Mouse (Mus musculus): ENCODE results near the gene Ect2l.
A peak's percentile ranks its signal among the peaks of the same experiment; 100 is the strongest.

Gene Ect2l

GRCm38 (mm10) chr10:18210726-18211125 is at the start of gene Ect2l:
Gene Ect2l (minus strand): TSS chr10:18210890.
- peak; percentile 74 for DNase-seq (ENCODE audit: low read depth)

- DNase-seq (ENCODE audit: low read depth): no peak
Observed at GRCm38 (mm10) chr10:18251345-18251744, 40.7 kb upstream of the Ect2l start.

- DNase-seq (ENCODE audit: low read depth): peak; percentile 59
Observed at GRCm38 (mm10) chr10:18243614-18244013, 32.9 kb upstream of the Ect2l start.

- DNase-seq (ENCODE audit: low read depth): peak; percentile 92
Observed at GRCm38 (mm10) chr10:18237191-18237590, 26.5 kb upstream of the Ect2l start.

GRCm38 (mm10) chr10:18236328-18236927 is 25.7 kb upstream of the Ect2l start:
- DNase-seq (ENCODE audit: low read depth): peak; percentile 43

GRCm38 (mm10) chr10:18235402-18235747 is 24.7 kb upstream of the Ect2l start:
- DNase-seq (ENCODE audit: low read depth): no peak

- peak; percentile 97 for DNase-seq (ENCODE audit: low read depth)
Observed at GRCm38 (mm10) chr10:18234560-18235401, 24.1 kb upstream of the Ect2l start, which contains the start of gene Ccdc28a. Gene Ccdc28a (minus strand): TSS chr10:18234998.

- peak; percentile 70 for DNase-seq (ENCODE audit: low read depth)
Observed at GRCm38 (mm10) chr10:18233891-18234290, 23.2 kb upstream of the Ect2l start.

- no peak for DNase-seq (ENCODE audit: low read depth)
Observed at GRCm38 (mm10) chr10:18224386-18224785, 13.7 kb upstream of the Ect2l start.

GRCm38 (mm10) chr10:18219351-18219750 is 8.7 kb upstream of the Ect2l start:
- no peak for DNase-seq (ENCODE audit: low read depth)

GRCm38 (mm10) chr10:18214124-18214523 is 3.4 kb upstream of the Ect2l start:
- no peak for DNase-seq (ENCODE audit: low read depth)

- no peak for DNase-seq (ENCODE audit: low read depth)
Observed at GRCm38 (mm10) chr10:18213373-18213772, 2.7 kb upstream of the Ect2l start.

GRCm38 (mm10) chr10:18210119-18210518 is 571 bp downstream of the Ect2l start:
- DNase-seq (ENCODE audit: low read depth): no peak

- no peak for DNase-seq (ENCODE audit: low read depth)
Observed at GRCm38 (mm10) chr10:18204067-18204466, 6.6 kb downstream of the Ect2l start.

GRCm38 (mm10) chr10:18202401-18202800 is 8.3 kb downstream of the Ect2l start:
- DNase-seq (ENCODE audit: low read depth): no peak

- no peak for DNase-seq (ENCODE audit: low read depth)
Observed at GRCm38 (mm10) chr10:18200656-18201055, 10.0 kb downstream of the Ect2l start.

GRCm38 (mm10) chr10:18199919-18200318 is 10.8 kb downstream of the Ect2l start:
- DNase-seq (ENCODE audit: low read depth): no peak

GRCm38 (mm10) chr10:18198286-18199015 is 12.2 kb downstream of the Ect2l start:
- DNase-seq (ENCODE audit: low read depth): no peak

- peak; percentile 84 for DNase-seq (ENCODE audit: low read depth)
Observed at GRCm38 (mm10) chr10:18197206-18197979, 13.3 kb downstream of the Ect2l start.

GRCm38 (mm10) chr10:18194737-18195141 is 16.0 kb downstream of the Ect2l start:
- DNase-seq (ENCODE audit: low read depth): no peak

- DNase-seq (ENCODE audit: low read depth): no peak
Observed at GRCm38 (mm10) chr10:18194156-18194555, 16.5 kb downstream of the Ect2l start.

- no peak for DNase-seq (ENCODE audit: low read depth)
Observed at GRCm38 (mm10) chr10:18193221-18193620, 17.5 kb downstream of the Ect2l start.

Measured in 416B (cell line).